Mouse (Mus musculus): Measurements from ENCODE around the gene Qrsl1. TPM values are rescaled to one million over a fixed set of nuclear protein-coding genes. Genes with fewer than 3 reads are reported as not detected.

Qrsl1 gene
- polyA plus RNA-seq, 1 experiment, result 0.04 TPM

DNA sequence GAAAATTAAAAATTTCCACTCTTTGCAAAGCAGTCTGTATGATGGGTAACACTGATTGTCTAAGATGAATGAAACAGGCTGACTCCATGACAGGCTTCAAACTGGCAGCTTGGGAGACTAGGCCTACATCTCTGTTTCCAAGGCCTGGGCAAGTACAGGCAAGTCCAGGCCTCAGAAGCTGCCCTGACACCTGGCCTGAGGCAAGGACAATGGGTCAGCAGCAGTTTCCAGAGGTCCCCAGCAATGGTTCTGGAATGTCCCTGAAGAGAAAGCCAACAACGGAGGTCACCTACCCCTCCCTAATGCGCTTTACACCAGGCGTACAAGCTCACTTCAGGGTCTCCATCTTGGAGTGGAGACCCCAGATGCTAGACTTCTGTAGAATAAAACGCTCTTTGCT lies 8.6 kb downstream of the Qrsl1 start:
- peaks cover 35% of the 10 kb centered on the region for H3K36me3 ChIP-seq (ENCODE audit: control insufficient read depth)
- no peaks in the 10 kb centered on the region; the same call in 1 of the 2 replicates for H3K4me1 ChIP-seq (ENCODE audit: control insufficient read depth)
- no peak overlapping the region for H3K4me3 ChIP-seq (replicated peaks)
- no peaks in the 10 kb centered on the region for H3K27me3 ChIP-seq (ENCODE audit: control insufficient read depth)
- no peaks in the 10 kb centered on the region for H3K9me3 ChIP-seq (ENCODE audit: control insufficient read depth, low read length)
- no peak for TF ChIP-seq GATA1 (IDR thresholded peaks at IDR 0.05; ENCODE audit: low read length)
- TF ChIP-seq TAL1 (IDR thresholded peaks at IDR 0.05; ENCODE audit: low read length), result no peak

- TF ChIP-seq TAL1 (IDR thresholded peaks at IDR 0.05; ENCODE audit: low read length) (no peak), GATA1 (IDR thresholded peaks at IDR 0.05; ENCODE audit: low read length) (no peak)
- peaks cover 34% of the 10 kb centered on the region for H3K36me3 ChIP-seq (ENCODE audit: control insufficient read depth)
- no peaks in the 10 kb centered on the region for H3K4me1 ChIP-seq (ENCODE audit: control insufficient read depth)
- H3K4me3 ChIP-seq (replicated peaks), result no peak overlapping the region
- H3K27me3 ChIP-seq (ENCODE audit: control insufficient read depth), result no peaks in the 10 kb centered on the region
- no peaks in the 10 kb centered on the region for H3K9me3 ChIP-seq (ENCODE audit: control insufficient read depth, low read length)
Measured at GRCm38 (mm10) chr10:43888976-43889375, 12.6 kb downstream of the Qrsl1 start.

DNA sequence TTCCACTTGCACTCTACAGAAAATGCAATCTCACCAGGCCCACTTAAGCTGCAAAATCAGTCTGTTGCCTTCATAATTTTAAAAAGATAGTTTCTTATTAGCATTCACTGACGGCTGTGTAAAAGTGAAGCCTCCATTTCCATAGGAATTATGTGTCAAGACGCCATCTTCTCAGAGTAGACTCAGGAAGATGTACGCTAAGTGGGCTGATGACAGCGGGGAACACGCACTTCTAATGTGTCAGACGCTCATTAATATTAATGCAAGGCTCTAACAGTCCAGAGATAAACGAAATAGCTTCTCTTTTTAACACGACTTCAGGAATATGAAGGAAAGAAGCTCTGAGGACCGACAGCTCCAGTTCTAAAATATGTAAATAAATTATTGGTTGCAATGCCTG lies 13.9 kb downstream of the Qrsl1 start:
- no peaks in the 10 kb centered on the region for H3K4me1 ChIP-seq (ENCODE audit: control insufficient read depth)
- no peaks in the 10 kb centered on the region for H3K9me3 ChIP-seq (ENCODE audit: control insufficient read depth, low read length)
- H3K36me3 ChIP-seq (ENCODE audit: control insufficient read depth), result peaks cover 24% of the 10 kb centered on the region
- TF ChIP-seq GATA1 (IDR thresholded peaks at IDR 0.05; ENCODE audit: low read length) (no peak), TAL1 (IDR thresholded peaks at IDR 0.05; ENCODE audit: low read length) (no peak)
- H3K4me3 ChIP-seq (replicated peaks), result no peak overlapping the region
- no peaks in the 10 kb centered on the region for H3K27me3 ChIP-seq (ENCODE audit: control insufficient read depth)

DNA sequence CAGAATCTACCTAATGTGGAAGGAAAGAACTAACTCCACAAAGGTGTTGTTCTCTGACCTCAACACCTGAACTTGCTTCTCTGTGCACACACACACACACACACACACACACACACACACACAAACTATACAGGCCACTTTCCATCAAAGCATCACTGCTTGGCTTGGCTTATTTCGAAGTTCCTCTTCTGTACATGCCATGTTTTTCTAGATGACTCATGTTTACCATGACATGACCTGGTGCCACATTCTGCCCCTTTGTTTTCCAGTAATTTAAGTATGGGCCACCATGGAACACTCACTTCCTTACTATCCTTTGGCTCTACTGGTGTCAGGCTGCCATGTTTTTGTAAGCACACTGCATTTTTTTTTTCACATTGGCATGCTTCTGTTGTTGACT lies 30.1 kb downstream of the Qrsl1 start:
- H3K4me1 ChIP-seq (ENCODE audit: control insufficient read depth), result no peaks in the 10 kb centered on the region
- H3K27me3 ChIP-seq (ENCODE audit: control insufficient read depth), result no peaks in the 10 kb centered on the region
- H3K36me3 ChIP-seq (ENCODE audit: control insufficient read depth), result peaks cover 6% of the 10 kb centered on the region
- no peaks in the 10 kb centered on the region; the same call in 1 of the 2 replicates for H3K9me3 ChIP-seq (ENCODE audit: control insufficient read depth, low read length)
- no peak overlapping the region for H3K4me3 ChIP-seq (replicated peaks)
- TF ChIP-seq TAL1 (IDR thresholded peaks at IDR 0.05; ENCODE audit: low read length) (no peak), GATA1 (IDR thresholded peaks at IDR 0.05; ENCODE audit: low read length) (no peak)

- Histone ChIP-seq H3K36me3 (ENCODE audit: control insufficient read depth) (peaks cover 2% of the 10 kb centered on the region; the same call in 1 of the 2 replicates), H3K27me3 (ENCODE audit: control insufficient read depth) (no peaks in the 10 kb centered on the region), H3K4me1 (ENCODE audit: control insufficient read depth) (no peaks in the 10 kb centered on the region), H3K4me3 (replicated peaks) (no peak overlapping the region), H3K9me3 (ENCODE audit: control insufficient read depth, low read length) (no peaks in the 10 kb centered on the region; the same call in 1 of the 2 replicates)
- TF ChIP-seq TAL1 (IDR thresholded peaks at IDR 0.05; ENCODE audit: low read length) (no peak), GATA1 (IDR thresholded peaks at IDR 0.05; ENCODE audit: low read length) (peak; percentile 19; the same call in 1 of the 2 replicates)
Measured at GRCm38 (mm10) chr10:43870752-43871151, 30.8 kb downstream of the Qrsl1 start.

GRCm38 (mm10) chr10:43856351-43856750 lies 45.2 kb downstream of the Qrsl1 start:
- TF ChIP-seq TAL1 (IDR thresholded peaks at IDR 0.05; ENCODE audit: low read length) (no peak), GATA1 (IDR thresholded peaks at IDR 0.05; ENCODE audit: low read length) (no peak)
- no peaks in the 10 kb centered on the region for H3K27me3 ChIP-seq (ENCODE audit: control insufficient read depth)
- no peaks in the 10 kb centered on the region for H3K36me3 ChIP-seq (ENCODE audit: control insufficient read depth)
- H3K4me3 ChIP-seq (replicated peaks), result no peak overlapping the region
- H3K4me1 ChIP-seq (ENCODE audit: control insufficient read depth), result peaks cover 5% of the 10 kb centered on the region; the same call in 1 of the 2 replicates
- no peaks in the 10 kb centered on the region for H3K9me3 ChIP-seq (ENCODE audit: control insufficient read depth, low read length)

GRCm38 (mm10) chr10:43855916-43856315 lies 45.6 kb downstream of the Qrsl1 start:
- Histone ChIP-seq H3K4me1 (ENCODE audit: control insufficient read depth) (peaks cover 5% of the 10 kb centered on the region; the same call in 1 of the 2 replicates), H3K36me3 (ENCODE audit: control insufficient read depth) (no peaks in the 10 kb centered on the region), H3K9me3 (ENCODE audit: control insufficient read depth, low read length) (no peaks in the 10 kb centered on the region), H3K4me3 (replicated peaks) (no peak overlapping the region), H3K27me3 (ENCODE audit: control insufficient read depth) (no peaks in the 10 kb centered on the region)
- TF ChIP-seq GATA1 (IDR thresholded peaks at IDR 0.05; ENCODE audit: low read length) (no peak), TAL1 (IDR thresholded peaks at IDR 0.05; ENCODE audit: low read length) (no peak)

DNA sequence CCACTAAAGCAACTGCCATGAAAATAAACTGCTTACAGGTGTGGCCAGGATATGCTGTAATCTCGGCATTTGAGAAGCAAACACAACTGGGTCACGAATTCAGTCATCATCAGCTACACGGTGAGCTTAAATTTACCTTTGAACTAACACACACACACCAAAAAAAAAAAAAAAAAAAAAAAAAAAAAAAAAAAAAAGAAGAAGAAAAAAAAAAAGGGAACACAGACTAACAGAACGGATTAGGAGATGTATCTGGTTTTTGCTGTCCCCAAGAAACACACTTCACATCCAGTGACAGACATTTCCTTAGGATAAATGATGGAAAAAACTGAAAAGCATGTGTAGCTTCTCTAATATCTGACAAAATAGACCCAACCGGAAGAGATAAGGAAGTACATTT lies 49.6 kb downstream of the Qrsl1 start:
- TF ChIP-seq GATA1 (IDR thresholded peaks at IDR 0.05; ENCODE audit: low read length), result no peak
- no peak for TF ChIP-seq TAL1 (IDR thresholded peaks at IDR 0.05; ENCODE audit: low read length)
- Histone ChIP-seq H3K4me3 (replicated peaks) (no peak overlapping the region), H3K36me3 (ENCODE audit: control insufficient read depth) (no peaks in the 10 kb centered on the region), H3K27me3 (ENCODE audit: control insufficient read depth) (no peaks in the 10 kb centered on the region), H3K9me3 (ENCODE audit: control insufficient read depth, low read length) (no peaks in the 10 kb centered on the region), H3K4me1 (ENCODE audit: control insufficient read depth) (peaks cover 5% of the 10 kb centered on the region; the same call in 1 of the 2 replicates)

DNA sequence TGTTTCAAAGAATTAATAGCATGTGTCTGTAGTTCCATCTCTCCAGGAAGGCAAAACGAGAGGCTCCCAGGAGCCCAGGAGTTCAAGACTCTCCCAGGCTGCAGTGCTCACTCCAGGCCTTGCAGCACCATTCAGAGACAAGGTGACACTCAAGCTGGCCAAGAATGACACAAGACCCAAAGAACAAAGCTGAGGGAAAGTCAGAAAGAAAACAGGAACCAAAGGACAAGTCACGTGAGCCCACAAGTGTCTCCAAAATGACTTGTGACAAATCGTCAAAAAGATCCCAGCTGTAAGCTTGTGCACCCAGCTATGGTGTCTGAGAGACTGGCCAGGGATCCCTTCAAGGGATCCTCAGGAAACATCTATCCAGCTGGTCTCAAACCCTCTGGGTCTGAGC lies 52.1 kb downstream of the Qrsl1 start:
- no peaks in the 10 kb centered on the region for H3K27me3 ChIP-seq (ENCODE audit: control insufficient read depth)
- H3K4me1 ChIP-seq (ENCODE audit: control insufficient read depth), result peaks cover 9% of the 10 kb centered on the region
- H3K36me3 ChIP-seq (ENCODE audit: control insufficient read depth), result no peaks in the 10 kb centered on the region
- H3K4me3 ChIP-seq (replicated peaks), result no peak overlapping the region
- H3K9me3 ChIP-seq (ENCODE audit: control insufficient read depth, low read length), result peaks cover 2% of the 10 kb centered on the region; the same call in 1 of the 2 replicates
- TF ChIP-seq TAL1 (IDR thresholded peaks at IDR 0.05; ENCODE audit: low read length) (no peak), GATA1 (IDR thresholded peaks at IDR 0.05; ENCODE audit: low read length) (no peak)

- Histone ChIP-seq H3K4me1 (ENCODE audit: control insufficient read depth) (peaks cover 9% of the 10 kb centered on the region), H3K9me3 (ENCODE audit: control insufficient read depth, low read length) (peaks cover 10% of the 10 kb centered on the region), H3K36me3 (ENCODE audit: control insufficient read depth) (no peaks in the 10 kb centered on the region), H3K4me3 (replicated peaks) (no peak overlapping the region), H3K27me3 (ENCODE audit: control insufficient read depth) (no peaks in the 10 kb centered on the region)
- TF ChIP-seq TAL1 (IDR thresholded peaks at IDR 0.05; ENCODE audit: low read length) (no peak), GATA1 (IDR thresholded peaks at IDR 0.05; ENCODE audit: low read length) (no peak)
Measured at GRCm38 (mm10) chr10:43846141-43846622, 55.4 kb downstream of the Qrsl1 start.

Data from erythroblast, embryonic 14.5 days (primary cell).